Mouse (Mus musculus): ENCODE data around the gene Syap1. TPM values are rescaled to one million over a fixed set of nuclear protein-coding genes. Genes with fewer than 3 reads are reported as not detected.

The Syap1 gene
- total RNA-seq (2014; fragmentation: Nextera tagmentation): 30.6 and 34.4 TPM in 2 replicates
- 46.0 and 53.5 TPM in 2 replicates for total RNA-seq (2017)
- polyA plus RNA-seq (2012): 5.9 and 6.7 TPM in 2 replicates

- peak within 1 kb of the TSS; percentile 81 for H3K4me3 ChIP-seq (ENCODE audit: low read depth, low read length)
- H3K27me3 ChIP-seq (ENCODE audit: insufficient read depth, low read length): no peaks in the 10 kb centered on the region
- H3K4me1 ChIP-seq (ENCODE audit: insufficient read depth, low read depth, low read length): peaks cover 3% of the 10 kb centered on the region
- H3K36me3 ChIP-seq (replicated peaks): peaks cover 2% of the 10 kb centered on the region
- TF ChIP-seq GATA1 (IDR thresholded peaks at IDR 0.05; ENCODE audit: borderline replicate concordance, low read length): no peak
- TF ChIP-seq POLR2AphosphoS5 (IDR thresholded peaks at IDR 0.05; ENCODE audit: insufficient replicate concordance, low read depth, low read length): no peak
- TF ChIP-seq CTCF (IDR thresholded peaks at IDR 0.05; ENCODE audit: low read depth, low read length): no peak
- TF ChIP-seq GATA2 (IDR thresholded peaks at IDR 0.05; ENCODE audit: borderline replicate concordance, low read depth, low read length): no peak
- no peak for TF ChIP-seq TAL1 (conservative IDR thresholded peaks at IDR 0.05; ENCODE audit: low read depth, low read length)
- no peaks in the 10 kb centered on the region for H3K9me3 ChIP-seq (replicated peaks)
- ATAC-seq (ENCODE audit: extremely low read depth, insufficient number of reproducible peaks, low FRiP score, poor library complexity, severe bottlenecking) (peak; percentile 89), DNase-seq (ENCODE audit: low spot score) (peak; percentile 54)
Measured at GRCm38 (mm10) chrX:162887931-162888511, at the start of gene Syap1. Syap1 (minus strand) TSS chrX:162888447.

- Histone ChIP-seq H3K4me1 (ENCODE audit: insufficient read depth, low read depth, low read length) (no peaks in the 10 kb centered on the region), H3K36me3 (replicated peaks) (peaks cover 42% of the 10 kb centered on the region), H3K27me3 (ENCODE audit: insufficient read depth, low read length) (no peaks in the 10 kb centered on the region), H3K4me3 (ENCODE audit: low read depth, low read length) (no peak overlapping the region), H3K9me3 (replicated peaks) (no peaks in the 10 kb centered on the region)
- no peak for ATAC-seq (ENCODE audit: extremely low read depth, insufficient number of reproducible peaks, low FRiP score, poor library complexity, severe bottlenecking)
- TF ChIP-seq GATA1 (IDR thresholded peaks at IDR 0.05; ENCODE audit: borderline replicate concordance, low read length) (no peak), TAL1 (conservative IDR thresholded peaks at IDR 0.05; ENCODE audit: low read depth, low read length) (no peak), CTCF (IDR thresholded peaks at IDR 0.05; ENCODE audit: low read depth, low read length) (no peak), GATA2 (IDR thresholded peaks at IDR 0.05; ENCODE audit: borderline replicate concordance, low read depth, low read length) (no peak), POLR2AphosphoS5 (IDR thresholded peaks at IDR 0.05; ENCODE audit: insufficient replicate concordance, low read depth, low read length) (no peak)
- DNase-seq (ENCODE audit: low spot score): no peak
Measured at GRCm38 (mm10) chrX:162931467-162931866, 43.2 kb upstream of the Syap1 start.

DNA sequence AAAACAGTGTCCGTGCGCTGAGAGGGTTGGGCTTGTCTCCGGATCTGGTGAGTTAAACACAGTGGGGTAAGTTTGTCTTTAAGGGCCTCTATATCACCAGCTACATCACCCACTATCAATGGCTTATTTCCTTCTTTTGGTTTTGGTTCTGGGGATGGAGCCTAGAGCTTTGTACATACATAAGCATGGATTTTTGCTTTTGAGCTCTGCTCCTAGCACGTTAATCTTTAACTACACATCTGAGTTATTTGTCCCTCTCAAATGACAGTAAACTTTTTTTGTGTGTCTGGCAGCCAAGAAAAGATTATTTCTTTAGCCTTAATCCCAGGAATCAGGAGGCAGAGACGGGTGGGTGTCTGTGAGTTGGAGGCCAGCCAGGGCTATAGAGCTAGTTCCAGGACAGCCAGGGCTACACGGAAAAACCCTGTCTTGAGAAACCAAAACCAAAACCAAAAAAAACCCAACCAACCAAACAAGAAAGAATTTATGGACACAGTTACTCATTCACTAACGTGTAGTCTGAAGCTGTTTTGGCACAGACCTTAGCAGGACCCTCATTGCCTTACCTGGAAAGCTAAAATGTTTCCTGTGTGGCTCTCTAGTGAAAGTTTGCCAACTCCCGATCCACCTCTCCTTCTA, 33.4 kb upstream of the Syap1 start:
- H3K36me3 ChIP-seq (replicated peaks): peaks cover 57% of the 10 kb centered on the region

DNA sequence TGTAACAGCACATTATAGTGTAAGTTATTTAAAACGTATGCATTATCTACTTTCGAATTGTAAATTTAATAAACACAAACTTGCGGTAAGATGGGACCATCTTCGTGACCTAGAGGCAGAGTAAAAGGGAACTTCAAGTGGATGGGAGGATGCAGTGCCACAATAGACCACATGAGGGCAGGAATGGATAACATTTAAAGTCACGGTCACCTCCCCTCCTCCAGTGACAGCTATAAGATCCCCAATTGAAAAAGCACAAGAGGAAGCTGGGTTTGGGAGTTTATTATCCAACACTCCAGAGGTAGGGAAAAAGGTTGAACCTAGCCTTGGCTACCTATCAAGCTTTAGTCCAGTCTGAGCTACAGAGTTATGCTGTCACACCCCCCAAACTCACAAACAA, 27.4 kb upstream of the Syap1 start:
- Histone ChIP-seq H3K4me3 (ENCODE audit: low read depth, low read length) (no peak overlapping the region), H3K4me1 (ENCODE audit: insufficient read depth, low read depth, low read length) (no peaks in the 10 kb centered on the region), H3K27me3 (ENCODE audit: insufficient read depth, low read length) (no peaks in the 10 kb centered on the region), H3K9me3 (replicated peaks) (no peaks in the 10 kb centered on the region), H3K36me3 (replicated peaks) (peaks cover 46% of the 10 kb centered on the region)
- ATAC-seq (ENCODE audit: extremely low read depth, insufficient number of reproducible peaks, low FRiP score, poor library complexity, severe bottlenecking) (peak; percentile 34; the same call in 1 of the 2 replicates), DNase-seq (ENCODE audit: low spot score) (peak; percentile 2)
- TF ChIP-seq GATA1 (IDR thresholded peaks at IDR 0.05; ENCODE audit: borderline replicate concordance, low read length): no peak
- peak; percentile 68; the same call in 1 of the 2 replicates for TF ChIP-seq CTCF (IDR thresholded peaks at IDR 0.05; ENCODE audit: low read depth, low read length)

More for the DNA sequence above, 33.4 kb upstream of the Syap1 start:
- no peaks in the 10 kb centered on the region for H3K27me3 ChIP-seq (ENCODE audit: insufficient read depth, low read length)
- H3K9me3 ChIP-seq (replicated peaks): no peaks in the 10 kb centered on the region
- no peaks in the 10 kb centered on the region for H3K4me1 ChIP-seq (ENCODE audit: insufficient read depth, low read depth, low read length)
- TF ChIP-seq CTCF (IDR thresholded peaks at IDR 0.05; ENCODE audit: low read depth, low read length): no peak
- TF ChIP-seq TAL1 (conservative IDR thresholded peaks at IDR 0.05; ENCODE audit: low read depth, low read length): no peak
- TF ChIP-seq POLR2AphosphoS5 (IDR thresholded peaks at IDR 0.05; ENCODE audit: insufficient replicate concordance, low read depth, low read length): no peak
- no peak for TF ChIP-seq GATA2 (IDR thresholded peaks at IDR 0.05; ENCODE audit: borderline replicate concordance, low read depth, low read length)
- TF ChIP-seq GATA1 (IDR thresholded peaks at IDR 0.05; ENCODE audit: borderline replicate concordance, low read length): no peak
- DNase-seq (ENCODE audit: low spot score) (no peak), ATAC-seq (ENCODE audit: extremely low read depth, insufficient number of reproducible peaks, low FRiP score, poor library complexity, severe bottlenecking) (no peak)
- H3K4me3 ChIP-seq (ENCODE audit: low read depth, low read length): no peak overlapping the region

DNA sequence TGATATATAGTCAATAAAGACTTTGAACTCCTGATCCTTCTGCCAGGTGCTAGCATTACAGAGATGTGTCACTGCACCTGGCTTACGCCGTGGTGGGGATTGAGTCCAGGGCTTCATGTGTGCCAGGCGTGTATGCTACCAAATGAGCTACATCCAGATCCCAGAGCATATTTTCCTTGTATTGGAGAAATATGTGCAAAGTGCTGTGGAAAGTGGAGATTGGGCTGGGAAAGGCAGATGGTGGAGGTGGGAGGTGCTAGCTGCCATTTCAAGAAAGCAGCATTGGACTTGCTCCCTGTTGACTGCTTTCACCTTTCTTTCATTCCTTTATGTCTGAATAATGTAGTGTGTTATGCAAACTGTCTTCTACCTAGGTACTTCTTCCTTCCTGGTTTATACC, 25.4 kb upstream of the Syap1 start:
- no peak for DNase-seq (ENCODE audit: low spot score)
- Histone ChIP-seq H3K4me1 (ENCODE audit: insufficient read depth, low read depth, low read length) (no peaks in the 10 kb centered on the region), H3K9me3 (replicated peaks) (no peaks in the 10 kb centered on the region), H3K27me3 (ENCODE audit: insufficient read depth, low read length) (no peaks in the 10 kb centered on the region), H3K36me3 (replicated peaks) (peaks cover 53% of the 10 kb centered on the region), H3K4me3 (ENCODE audit: low read depth, low read length) (no peak overlapping the region)
- TF ChIP-seq TAL1 (conservative IDR thresholded peaks at IDR 0.05; ENCODE audit: low read depth, low read length): no peak
- no peak for TF ChIP-seq POLR2AphosphoS5 (IDR thresholded peaks at IDR 0.05; ENCODE audit: insufficient replicate concordance, low read depth, low read length)
- no peak for TF ChIP-seq GATA1 (IDR thresholded peaks at IDR 0.05; ENCODE audit: borderline replicate concordance, low read length)
- no peak for TF ChIP-seq GATA2 (IDR thresholded peaks at IDR 0.05; ENCODE audit: borderline replicate concordance, low read depth, low read length)
- no peak for TF ChIP-seq CTCF (IDR thresholded peaks at IDR 0.05; ENCODE audit: low read depth, low read length)
- ATAC-seq (ENCODE audit: extremely low read depth, insufficient number of reproducible peaks, low FRiP score, poor library complexity, severe bottlenecking): no peak

DNA sequence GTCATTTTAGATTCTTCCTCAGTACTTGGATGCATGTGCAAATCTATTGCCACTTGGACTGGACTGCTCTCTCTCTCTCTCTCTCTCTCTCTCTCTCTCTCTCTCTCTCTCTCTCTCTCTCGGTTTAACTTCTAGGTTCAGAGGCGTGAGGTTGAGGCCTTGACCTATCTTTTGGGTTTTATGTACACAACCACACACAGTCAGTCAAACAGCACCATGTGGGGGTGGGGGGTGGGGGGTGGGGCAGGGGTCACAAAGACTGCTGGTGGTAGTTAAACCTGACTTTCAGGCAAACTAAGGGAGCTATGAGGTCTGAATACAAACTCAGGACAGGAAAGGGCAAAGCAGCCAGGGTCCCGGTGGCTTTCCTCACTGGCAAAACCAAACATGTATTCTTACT, 19.3 kb upstream of the Syap1 start:
- Histone ChIP-seq H3K27me3 (ENCODE audit: insufficient read depth, low read length) (no peaks in the 10 kb centered on the region), H3K4me1 (ENCODE audit: insufficient read depth, low read depth, low read length) (peaks cover 3% of the 10 kb centered on the region), H3K9me3 (replicated peaks) (no peaks in the 10 kb centered on the region), H3K4me3 (ENCODE audit: low read depth, low read length) (no peak overlapping the region), H3K36me3 (replicated peaks) (peaks cover 41% of the 10 kb centered on the region)
- TF ChIP-seq POLR2AphosphoS5 (IDR thresholded peaks at IDR 0.05; ENCODE audit: insufficient replicate concordance, low read depth, low read length): no peak
- TF ChIP-seq TAL1 (conservative IDR thresholded peaks at IDR 0.05; ENCODE audit: low read depth, low read length): no peak
- no peak for TF ChIP-seq CTCF (IDR thresholded peaks at IDR 0.05; ENCODE audit: low read depth, low read length)
- no peak for TF ChIP-seq GATA2 (IDR thresholded peaks at IDR 0.05; ENCODE audit: borderline replicate concordance, low read depth, low read length)
- no peak for TF ChIP-seq GATA1 (IDR thresholded peaks at IDR 0.05; ENCODE audit: borderline replicate concordance, low read length)
- DNase-seq (ENCODE audit: low spot score) (no peak), ATAC-seq (ENCODE audit: extremely low read depth, insufficient number of reproducible peaks, low FRiP score, poor library complexity, severe bottlenecking) (no peak)
